Mouse (Mus musculus): ENCODE results near the gene Npas3.

DNA sequence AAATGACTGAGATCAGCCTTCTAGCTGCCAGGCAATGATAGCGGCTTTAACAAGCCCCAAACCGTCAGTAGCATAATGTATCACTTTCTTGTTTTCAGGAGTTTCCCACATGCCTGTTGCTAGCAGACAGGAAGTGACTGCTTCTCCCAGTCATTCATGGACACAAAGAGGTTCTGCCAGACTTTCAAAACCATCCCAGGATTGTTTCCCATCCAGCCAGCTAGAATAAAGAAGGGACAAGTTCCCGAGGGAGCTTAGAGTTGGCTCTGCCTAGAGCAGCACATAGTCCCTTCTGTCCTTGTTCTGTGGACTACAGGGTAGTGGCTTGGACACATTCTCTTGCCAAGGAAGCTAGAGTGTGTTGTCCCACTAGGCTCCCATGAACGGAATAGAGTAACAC lies 157.4 kb downstream of the Npas3 start:
- TF ChIP-seq CTCF (IDR thresholded peaks at IDR 0.05; ENCODE audit: insufficient read depth, low read depth, low read length) (no peak), POLR2A (IDR thresholded peaks at IDR 0.05; ENCODE audit: insufficient read depth, low read depth, low read length) (no peak)

Measured in olfactory bulb, adult 2 months (tissue).